Mouse (Mus musculus): ENCODE measurements at regions not wholly inside any gene's neighbourhood (a gene's known extent, or its start where the extent isn't known, plus 50 kb on each side); places are given as distances from the start of the nearest gene placed in this dataset.
"Not testable (repeated sequence)": the region's sequence is repeated elsewhere in the genome, so short reads cannot be mapped to it uniquely, and the experiment has no call there.

- no peak for DNase-seq (ENCODE audit: low read depth, low spot score)
Measured at GRCm38 (mm10) chr13:107596183-107596582, 448.1 kb upstream of the Smim15 start.

GRCm38 (mm10) chr13:107588399-107589002 is 455.7 kb upstream of the Smim15 start:
- no peak for DNase-seq (ENCODE audit: low read depth, low spot score)

GRCm38 (mm10) chr13:107587678-107588077 is 456.6 kb upstream of the Smim15 start:
- DNase-seq (ENCODE audit: low read depth, low spot score): peak; percentile 69

- no peak for DNase-seq (ENCODE audit: low read depth, low spot score)
Measured at GRCm38 (mm10) chr13:107585936-107586335, 458.3 kb upstream of the Smim15 start.

- DNase-seq (ENCODE audit: low read depth, low spot score): no peak
Measured at GRCm38 (mm10) chr13:107585353-107585752, 458.9 kb upstream of the Smim15 start.

- DNase-seq (ENCODE audit: low read depth, low spot score): no peak
Measured at GRCm38 (mm10) chr13:107578968-107579367, 465.3 kb upstream of the Smim15 start.

GRCm38 (mm10) chr13:107577809-107578208 is 466.4 kb upstream of the Smim15 start:
- no peak for DNase-seq (ENCODE audit: low read depth, low spot score)

- DNase-seq (ENCODE audit: low read depth, low spot score): no peak
Measured at GRCm38 (mm10) chr13:107577272-107577671, 467.0 kb upstream of the Smim15 start.

GRCm38 (mm10) chr13:107576701-107577100 is 467.5 kb upstream of the Smim15 start:
- DNase-seq (ENCODE audit: low read depth, low spot score): peak; percentile 26

GRCm38 (mm10) chr13:107575025-107575424 is 469.2 kb upstream of the Smim15 start:
- peak; percentile 11 for DNase-seq (ENCODE audit: low read depth, low spot score)

GRCm38 (mm10) chr13:107573499-107574355 is 470.5 kb upstream of the Smim15 start:
- peak; percentile 71 for DNase-seq (ENCODE audit: low read depth, low spot score)

GRCm38 (mm10) chr13:107571539-107571938 is 472.7 kb upstream of the Smim15 start:
- no peak for DNase-seq (ENCODE audit: low read depth, low spot score)

GRCm38 (mm10) chr13:107569477-107569876 is 474.8 kb upstream of the Smim15 start:
- no peak for DNase-seq (ENCODE audit: low read depth, low spot score)

GRCm38 (mm10) chr13:107568701-107569121 is 475.5 kb upstream of the Smim15 start:
- no peak for DNase-seq (ENCODE audit: low read depth, low spot score)

GRCm38 (mm10) chr13:107562463-107562862 is 481.8 kb upstream of the Smim15 start:
- no peak for DNase-seq (ENCODE audit: low read depth, low spot score)

- no peak for DNase-seq (ENCODE audit: low read depth, low spot score)
Measured at GRCm38 (mm10) chr13:107561529-107561928, 482.7 kb upstream of the Smim15 start.

GRCm38 (mm10) chr13:107555958-107556357 is 488.3 kb upstream of the Smim15 start:
- no peak for DNase-seq (ENCODE audit: low read depth, low spot score)

GRCm38 (mm10) chr13:107554091-107554490 is 490.2 kb upstream of the Smim15 start:
- no peak for DNase-seq (ENCODE audit: low read depth, low spot score)

- DNase-seq (ENCODE audit: low read depth, low spot score): no peak
Measured at GRCm38 (mm10) chr13:107552165-107552564, 492.1 kb upstream of the Smim15 start.

- DNase-seq (ENCODE audit: low read depth, low spot score): not testable (repeated sequence)
Measured at GRCm38 (mm10) chr13:107549995-107550394, 494.3 kb upstream of the Smim15 start.

- peak; percentile 79 for DNase-seq (ENCODE audit: low read depth, low spot score)
Measured at GRCm38 (mm10) chr13:107547073-107547472, 497.2 kb upstream of the Smim15 start.

- DNase-seq (ENCODE audit: low read depth, low spot score): peak; percentile 28
Measured at GRCm38 (mm10) chr13:107546181-107546900, 497.9 kb upstream of the Smim15 start.

All from brain, adult 2 months (tissue).